Mouse (Mus musculus) thymus, postnatal 4 days (tissue): Measurements from ENCODE around the gene Pknox1.
"Not testable (repeated sequence)": the region's sequence is repeated elsewhere in the genome, so short reads cannot be mapped to it uniquely, and the experiment has no call there.

ENCODE experiments used
- DNase-seq: peaks from one replicate; pipeline ENCODE4 v3.0.0; 2021

The Pknox1 gene

GRCm38 (mm10) chr17:31606424-31606823 is 41.9 kb downstream of the Pknox1 start:
- peak; percentile 30 for DNase-seq

- DNase-seq = no peak
These were observed 42.9 kb downstream of the Pknox1 start for GRCm38 (mm10) chr17:31607256-31607951.

- DNase-seq = not testable (repeated sequence)
These were observed 44.6 kb downstream of the Pknox1 start for GRCm38 (mm10) chr17:31609173-31609572.

- DNase-seq = no peak
These were observed 45.4 kb downstream of the Pknox1 start for GRCm38 (mm10) chr17:31609895-31610294.

GRCm38 (mm10) chr17:31613086-31613755 is 48.7 kb downstream of the Pknox1 start:
- DNase-seq = no peak

GRCm38 (mm10) chr17:31623101-31623500 is 58.6 kb downstream of the Pknox1 start:
- DNase-seq = no peak

GRCm38 (mm10) chr17:31627961-31628360 is 63.4 kb downstream of the Pknox1 start:
- DNase-seq = no peak

- DNase-seq = no peak
These were observed 66.7 kb downstream of the Pknox1 start for GRCm38 (mm10) chr17:31631081-31631800.

- no peak for DNase-seq
These were observed 68.5 kb downstream of the Pknox1 start for GRCm38 (mm10) chr17:31633007-31633406.

- no peak for DNase-seq
These were observed 70.4 kb downstream of the Pknox1 start for GRCm38 (mm10) chr17:31634896-31635295.

- DNase-seq = no peak
These were observed 71.2 kb downstream of the Pknox1 start for GRCm38 (mm10) chr17:31635781-31636180.

GRCm38 (mm10) chr17:31636277-31636941 is 71.9 kb downstream of the Pknox1 start:
- no peak for DNase-seq

GRCm38 (mm10) chr17:31636942-31637811 is 72.6 kb downstream of the Pknox1 start, which contains the start of gene Cbs:
TSS of gene Cbs (minus strand) at chr17:31637238.
- DNase-seq = peak; percentile 56

- DNase-seq = no peak
These were observed 73.5 kb downstream of the Pknox1 start for GRCm38 (mm10) chr17:31637866-31638570.

GRCm38 (mm10) chr17:31639651-31640050 is 75.1 kb downstream of the Pknox1 start:
- DNase-seq = no peak

GRCm38 (mm10) chr17:31642331-31642730 is 77.8 kb downstream of the Pknox1 start:
- DNase-seq = no peak

GRCm38 (mm10) chr17:31642913-31643312 is 78.4 kb downstream of the Pknox1 start:
- no peak for DNase-seq

GRCm38 (mm10) chr17:31646199-31647002 is 81.9 kb downstream of the Pknox1 start:
- DNase-seq = no peak

GRCm38 (mm10) chr17:31652152-31652551 is 87.6 kb downstream of the Pknox1 start:
- no peak for DNase-seq

- no peak for DNase-seq
These were observed 88.7 kb downstream of the Pknox1 start for GRCm38 (mm10) chr17:31653277-31653676.

GRCm38 (mm10) chr17:31655366-31655765 is 90.8 kb downstream of the Pknox1 start:
- no peak for DNase-seq
